Mouse (Mus musculus) left cerebral cortex, postnatal 14 days (tissue): Measurements from ENCODE around the gene Odf3l2. TPM values are rescaled to one million over a fixed set of nuclear protein-coding genes. Genes with fewer than 3 reads are reported as not detected.

ENCODE experiments used
- DNase-seq, 2 experiments: peaks; one replicate each; pipeline ENCODE4 v3.0.0; 2021 to 2022; ENCODE audit warnings: low spot score in 2 of 2, mixed read lengths in 1 of 2
- intact Hi-C: fragments of 180-260 bp; cut with DNase I; formaldehyde crosslinking; loops from one replicate; pipeline ENCODE4 v1.15.1; 2025
- long read RNA-seq, 2 experiments: library from polyadenylated mRNA; stranded (forward); transcript quantifications; one replicate each; pipeline ENCODE4 v2.0.0; 2021
- total RNA-seq, 2 experiments: library from RNA; stranded (reverse); gene quantifications; 2 replicates each; pipeline ENCODE4 v1.2.3; 2021

Gene Odf3l2
- total RNA-seq = under 1 TPM; 0.46 to 0.63 TPM
- long read RNA-seq, experiment 1 = 0 reads
- long read RNA-seq, experiment 2 = 0 reads

DNA sequence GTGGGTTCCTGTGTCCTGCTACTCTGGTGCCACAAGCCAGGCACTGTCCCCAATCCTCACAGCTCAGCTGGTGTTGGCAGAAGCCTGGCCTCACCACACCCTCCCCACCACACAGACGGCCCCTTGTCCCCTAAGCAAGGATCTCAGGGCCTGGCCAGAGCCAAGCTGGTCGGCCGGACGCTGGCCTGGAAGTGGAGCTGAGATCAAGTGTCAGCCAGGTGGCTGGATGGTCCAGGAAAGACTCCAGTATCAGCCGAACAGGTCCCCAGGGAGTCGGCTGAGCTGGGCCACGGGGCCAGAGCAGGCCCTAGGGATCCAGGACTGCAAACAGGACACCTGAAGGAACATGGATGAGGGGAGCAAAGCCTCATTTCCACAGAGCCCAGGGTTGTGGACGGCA lies at the start of gene Odf3l2:
Odf3l2 (minus strand) TSS at position 28 of the 400 bp plus-strand sequence.
- intact Hi-C loops = no loop called here
- DNase-seq = no peak

DNA sequence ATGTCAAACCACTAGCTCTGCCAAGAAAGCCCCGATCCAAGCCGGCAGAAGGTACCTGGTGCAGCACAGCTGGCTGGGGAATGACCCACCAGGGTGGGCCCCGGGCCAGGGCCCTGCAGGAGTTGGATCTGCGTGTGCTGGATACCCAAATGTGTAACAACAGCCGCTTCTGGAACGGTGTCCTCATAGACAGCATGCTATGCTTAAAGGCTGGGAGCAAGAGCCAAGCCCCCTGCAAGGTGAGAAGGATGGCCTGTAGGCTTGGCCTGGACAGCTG lies 48.8 kb upstream of the Odf3l2 start:
- intact Hi-C loops = no loop called here

DNA sequence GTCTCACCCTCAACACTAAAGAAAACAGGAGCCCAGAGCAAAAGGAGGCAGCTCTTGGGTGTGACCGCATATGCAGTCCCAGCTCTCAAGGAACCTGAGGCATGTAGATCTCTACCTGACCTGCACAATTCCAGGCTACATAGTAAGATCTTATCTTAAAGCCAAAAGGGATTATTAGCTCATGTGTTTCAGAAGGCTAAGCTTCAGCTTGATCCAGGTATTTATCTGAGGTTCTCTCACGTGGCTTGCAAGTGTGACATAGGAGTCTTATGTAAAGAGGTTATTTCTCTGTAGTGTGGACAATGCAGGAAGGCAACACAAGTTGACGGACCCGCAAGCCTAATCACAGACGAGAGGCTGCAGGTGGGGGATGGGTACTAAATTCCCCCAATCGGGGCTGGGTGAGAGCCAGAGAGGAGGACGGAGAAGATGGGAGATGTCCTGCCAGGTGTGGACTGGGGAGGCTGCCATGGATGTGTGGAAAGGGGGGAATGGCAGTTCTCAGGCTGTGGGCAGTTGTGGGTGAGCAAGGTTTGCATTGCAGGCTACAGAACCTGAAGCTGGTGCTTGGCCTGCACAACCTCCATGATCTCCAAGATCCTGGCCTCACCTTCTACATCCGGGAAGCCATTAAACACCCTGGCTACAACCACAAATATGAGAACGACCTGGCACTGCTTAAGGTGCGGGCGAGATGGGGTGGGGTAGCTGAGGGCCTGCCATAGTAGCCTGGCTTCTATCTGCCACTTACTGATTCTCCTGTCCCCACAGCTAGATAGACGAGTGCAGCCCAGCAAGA lies 48.2 kb upstream of the Odf3l2 start:
- no peak for DNase-seq
- intact Hi-C loops = no loop called here

More for the DNA sequence above, 48.8 kb upstream of the Odf3l2 start:
- DNase-seq = no peak

DNA sequence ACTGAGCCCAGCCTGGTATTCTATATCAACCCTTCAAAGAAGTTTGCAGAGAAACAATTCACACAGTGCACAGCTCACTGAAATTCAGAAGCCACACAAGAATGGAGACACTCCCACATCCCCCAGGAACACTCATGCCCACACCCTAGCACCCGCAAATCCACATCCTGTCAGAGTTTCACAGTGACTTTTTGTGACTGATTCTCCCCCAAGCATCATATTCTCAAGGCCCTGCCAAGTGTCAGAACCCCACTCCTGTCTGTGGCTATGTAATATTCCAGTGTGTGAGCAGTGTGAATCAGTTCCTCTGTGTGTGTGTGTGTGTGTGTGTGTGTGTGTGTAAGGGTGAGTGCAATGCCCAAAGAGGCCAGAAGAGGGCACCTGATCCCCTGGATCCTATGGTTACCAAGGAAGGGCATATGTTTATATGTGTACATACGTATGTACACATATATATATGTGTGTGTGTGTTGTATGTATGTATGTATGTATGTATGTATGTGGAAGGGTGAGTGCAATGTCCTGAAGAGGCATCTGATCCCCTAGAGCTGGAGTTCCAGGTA lies 46.5 kb upstream of the Odf3l2 start:
- intact Hi-C loops = no loop called here
- DNase-seq = no peak

DNA sequence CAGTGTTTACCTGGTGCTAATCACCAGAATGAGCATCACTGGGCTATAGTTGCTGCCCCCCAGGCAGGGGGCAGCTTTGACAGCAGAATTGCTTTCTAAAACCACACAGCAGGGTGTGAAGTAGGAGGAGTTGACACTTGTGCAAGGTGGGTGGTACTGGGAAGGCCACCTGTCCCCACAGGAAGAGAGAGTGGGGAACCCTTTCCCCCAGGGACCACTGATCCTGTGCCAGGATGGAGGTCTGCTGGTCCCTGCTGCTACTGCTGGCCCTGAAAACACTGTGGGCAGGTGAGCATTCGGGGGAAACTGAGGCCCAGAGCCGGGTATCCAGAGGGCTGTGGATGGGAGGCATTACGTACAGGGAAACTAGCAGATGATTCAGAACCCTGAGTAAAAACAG lies 43.6 kb upstream of the Odf3l2 start:
- intact Hi-C loops = no loop called here
- DNase-seq = no peak

DNA sequence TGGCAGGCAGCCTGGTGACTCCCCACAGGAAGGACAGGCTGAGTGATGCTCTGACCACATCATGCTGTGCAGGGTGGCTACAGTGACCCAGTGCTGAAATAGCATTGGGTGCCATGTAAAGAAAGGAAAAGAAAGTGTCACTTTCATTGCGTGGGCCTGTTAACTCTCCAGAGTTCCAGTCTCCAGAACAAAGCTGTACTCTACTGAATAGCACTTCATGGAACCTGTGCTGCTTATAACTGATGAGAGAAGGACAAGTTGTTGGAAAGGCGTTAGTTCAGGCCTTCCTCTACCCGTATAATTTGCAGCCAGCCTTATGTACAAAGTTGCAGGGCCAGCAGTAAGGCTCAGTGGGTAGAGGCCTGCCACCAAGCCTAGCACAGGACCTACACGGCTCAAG lies 43.2 kb upstream of the Odf3l2 start, which contains the start of gene Gzmm:
Gzmm (plus strand) TSS at position 301 of the 400 bp plus-strand sequence.
- DNase-seq = no peak
- intact Hi-C loops = no loop called here

DNA sequence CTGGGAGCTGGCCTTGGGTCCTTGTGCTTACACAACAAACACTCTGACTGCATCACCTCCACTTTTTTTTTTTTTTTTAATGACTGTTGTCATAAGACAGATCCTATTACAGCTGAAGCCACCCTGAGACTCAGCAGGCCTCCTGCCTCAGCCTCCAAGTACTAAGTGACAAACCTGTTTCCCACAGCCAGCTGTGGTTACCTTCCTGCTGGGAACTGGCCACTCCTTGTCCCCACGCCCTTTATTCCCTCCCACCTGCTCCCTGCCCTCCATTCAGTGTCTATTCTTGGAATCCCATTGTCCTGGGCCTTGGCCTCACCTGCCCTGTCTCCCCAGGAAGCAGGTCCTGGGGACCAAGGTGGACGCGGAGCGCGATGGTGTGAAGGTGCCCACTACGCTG lies 42.0 kb upstream of the Odf3l2 start:
- DNase-seq = no peak
- intact Hi-C loops = no loop called here

DNA sequence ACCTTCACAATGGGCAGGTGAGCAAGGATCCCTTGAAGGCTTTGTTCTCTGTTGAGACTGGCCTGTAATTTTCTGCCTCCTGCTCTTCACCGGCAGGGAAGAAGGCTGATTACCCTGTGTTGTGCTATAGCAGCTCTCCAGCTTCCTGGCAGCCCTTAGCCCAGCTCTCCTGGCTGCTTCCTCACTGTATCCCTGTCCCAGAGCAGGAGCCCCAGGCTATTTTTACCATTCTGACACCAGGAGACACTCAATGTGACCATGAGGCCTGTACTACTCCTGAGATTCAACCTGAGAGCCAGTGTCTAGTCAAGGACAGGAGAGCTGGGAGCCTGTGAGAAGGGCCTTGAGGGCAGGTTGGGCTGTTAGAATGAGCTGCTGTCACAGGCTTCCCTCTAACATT lies 41.2 kb upstream of the Odf3l2 start:
- DNase-seq = no peak
- intact Hi-C loops = no loop called here

DNA sequence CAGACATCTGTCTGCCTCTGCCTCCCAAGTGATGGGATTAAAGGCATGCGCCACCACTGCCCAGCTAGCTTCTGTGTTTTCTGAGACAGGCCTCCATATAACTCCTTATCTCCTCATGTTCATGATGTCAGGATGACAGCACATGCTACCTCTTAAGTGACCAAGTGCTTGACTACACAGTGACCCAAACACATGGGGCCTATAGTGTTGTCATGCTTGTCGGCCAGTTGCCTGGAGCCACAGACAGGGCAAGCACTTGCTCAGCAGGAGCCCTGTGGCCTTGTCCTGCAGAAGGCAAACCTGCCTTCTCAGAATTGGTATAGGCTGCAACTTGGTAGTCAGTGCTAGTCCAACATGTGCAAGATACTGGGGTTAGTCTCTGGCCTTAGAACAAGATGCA lies 40.7 kb upstream of the Odf3l2 start:
- intact Hi-C loops = no loop called here
- no peak for DNase-seq

DNA sequence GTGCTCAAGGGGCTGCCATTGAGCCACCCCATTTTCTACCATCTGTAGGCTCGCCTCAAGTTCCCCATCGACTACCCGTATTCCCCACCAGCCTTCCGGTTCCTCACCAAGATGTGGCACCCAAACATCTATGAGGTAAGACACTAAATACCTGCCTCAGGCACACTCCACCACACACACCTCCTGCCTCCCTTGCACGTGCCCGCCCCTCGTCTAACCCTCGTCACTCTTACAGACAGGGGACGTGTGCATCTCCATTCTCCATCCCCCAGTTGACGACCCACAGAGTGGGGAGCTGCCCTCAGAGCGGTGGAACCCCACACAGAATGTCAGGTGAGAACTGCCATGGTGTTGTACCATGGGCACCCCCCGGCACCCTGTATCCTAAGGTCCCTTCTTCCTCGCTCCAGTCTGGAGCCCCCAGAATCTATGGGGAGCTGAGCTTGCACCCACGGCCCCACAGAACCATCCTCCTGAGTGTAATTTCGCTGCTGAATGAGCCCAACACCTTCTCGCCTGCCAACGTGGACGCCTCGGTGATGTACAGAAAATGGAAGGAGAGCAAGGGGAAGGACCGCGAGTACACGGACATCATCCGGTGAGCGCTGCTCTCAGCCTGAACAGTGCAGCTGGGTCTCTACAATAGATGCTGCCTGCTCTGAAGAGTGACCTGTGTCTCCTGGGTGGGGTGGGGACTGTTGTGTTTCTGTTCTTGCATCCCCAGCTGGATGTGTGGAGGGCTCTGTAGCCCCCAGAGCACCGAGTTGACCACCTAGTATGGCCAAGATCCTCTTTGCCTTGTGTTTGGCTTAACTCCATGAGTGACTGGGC lies 39.4 kb upstream of the Odf3l2 start:
- DNase-seq = no peak
- intact Hi-C loops = no loop called here

DNA sequence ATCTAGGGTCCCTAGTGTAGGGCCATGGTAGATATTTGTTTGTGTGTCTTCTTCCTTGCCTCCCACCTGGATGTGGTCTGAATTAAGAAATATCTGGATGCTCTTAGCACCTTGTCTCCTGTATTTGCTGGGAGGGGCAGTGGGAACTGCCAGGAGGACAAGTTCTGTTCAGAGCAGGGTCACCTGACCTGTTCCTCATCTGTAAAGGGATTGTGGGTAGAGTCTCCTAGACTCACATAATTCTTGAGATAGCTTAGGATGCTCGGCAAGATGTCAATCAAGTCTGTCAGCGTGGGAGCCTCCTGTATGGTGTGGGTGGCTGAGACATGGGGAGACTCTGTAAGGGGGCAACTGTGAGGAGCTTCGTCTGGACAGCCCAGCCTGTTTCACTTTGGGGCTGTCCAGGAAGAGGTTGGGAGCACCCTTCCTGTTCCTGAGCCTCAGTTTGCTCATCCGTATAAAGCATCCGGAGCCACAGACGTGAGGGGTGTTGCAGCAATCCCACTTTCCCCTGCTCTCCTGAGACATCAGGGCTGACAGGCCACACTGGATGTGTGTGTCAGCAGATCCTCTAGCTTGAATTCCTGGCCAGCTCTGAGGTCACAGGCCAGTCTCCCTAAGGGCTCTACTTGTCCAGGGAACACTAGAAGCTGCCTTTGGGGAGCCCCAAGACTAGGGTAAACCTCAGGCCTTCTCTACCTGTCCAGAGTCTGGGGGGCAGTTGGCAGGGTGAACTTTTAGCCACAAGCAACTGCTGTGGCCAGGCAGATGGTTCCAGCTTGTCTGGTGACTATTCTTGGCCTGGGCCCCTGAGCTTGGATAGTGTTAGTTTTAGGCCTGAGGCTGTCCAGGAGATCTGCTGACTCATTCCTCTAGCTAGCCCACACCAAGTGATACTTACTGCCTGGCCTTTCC lies 38.4 kb upstream of the Odf3l2 start:
- no peak for DNase-seq
- intact Hi-C loops = no loop called here

DNA sequence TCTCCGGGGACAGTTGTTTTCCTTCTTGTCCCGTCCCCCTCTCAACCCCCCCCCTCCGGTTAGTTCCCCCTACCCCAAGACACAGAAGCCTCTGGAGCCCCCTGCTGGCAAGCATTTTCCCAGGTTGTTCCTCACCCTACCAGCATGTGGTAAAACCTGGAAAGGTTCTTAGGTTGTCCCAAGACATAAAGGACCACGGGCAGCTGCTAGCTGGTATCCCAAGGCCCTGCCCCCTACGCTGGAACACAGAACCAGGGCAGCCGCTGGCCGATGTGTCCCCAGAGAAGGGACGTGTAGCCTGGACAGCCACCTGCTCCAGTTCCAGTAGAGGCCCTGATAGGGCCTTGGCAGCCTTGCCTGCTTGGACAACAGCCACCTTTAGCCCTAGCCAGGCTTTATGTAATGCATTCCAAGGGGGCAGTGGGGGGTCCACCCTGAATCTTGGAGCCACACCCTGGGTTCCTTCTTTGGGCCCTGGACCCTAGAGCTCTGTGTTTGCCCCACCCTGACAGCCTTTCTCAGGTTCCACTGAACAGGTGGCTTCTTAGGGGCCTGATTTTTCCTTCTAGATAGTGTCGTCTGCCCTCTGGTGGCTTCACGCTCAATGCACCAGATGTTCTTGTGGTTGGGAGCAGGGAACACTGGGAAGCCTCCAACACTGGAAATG lies 37.5 kb upstream of the Odf3l2 start:
- peak; percentile 60 to 83 for DNase-seq
- intact Hi-C loops = no loop called here

DNA sequence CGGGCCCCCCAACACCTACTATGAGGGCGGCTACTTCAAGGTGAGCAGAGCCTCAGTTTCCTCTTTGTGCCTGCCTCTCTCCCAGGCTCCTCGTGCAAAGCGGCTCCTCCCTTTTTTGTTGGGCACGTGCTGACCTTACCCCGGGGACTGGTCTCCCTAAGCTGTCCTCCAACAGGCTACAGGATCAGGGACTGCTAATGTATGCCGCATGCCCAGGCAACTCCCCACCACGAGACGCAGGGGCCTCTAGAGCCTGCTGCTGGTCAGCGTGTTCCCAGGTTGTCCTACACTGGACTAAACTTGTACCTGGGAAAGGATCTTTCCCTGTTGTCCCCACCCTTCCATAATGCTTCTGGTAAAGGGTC lies 37.0 kb upstream of the Odf3l2 start:
- intact Hi-C loops = no loop called here
- no peak for DNase-seq

DNA sequence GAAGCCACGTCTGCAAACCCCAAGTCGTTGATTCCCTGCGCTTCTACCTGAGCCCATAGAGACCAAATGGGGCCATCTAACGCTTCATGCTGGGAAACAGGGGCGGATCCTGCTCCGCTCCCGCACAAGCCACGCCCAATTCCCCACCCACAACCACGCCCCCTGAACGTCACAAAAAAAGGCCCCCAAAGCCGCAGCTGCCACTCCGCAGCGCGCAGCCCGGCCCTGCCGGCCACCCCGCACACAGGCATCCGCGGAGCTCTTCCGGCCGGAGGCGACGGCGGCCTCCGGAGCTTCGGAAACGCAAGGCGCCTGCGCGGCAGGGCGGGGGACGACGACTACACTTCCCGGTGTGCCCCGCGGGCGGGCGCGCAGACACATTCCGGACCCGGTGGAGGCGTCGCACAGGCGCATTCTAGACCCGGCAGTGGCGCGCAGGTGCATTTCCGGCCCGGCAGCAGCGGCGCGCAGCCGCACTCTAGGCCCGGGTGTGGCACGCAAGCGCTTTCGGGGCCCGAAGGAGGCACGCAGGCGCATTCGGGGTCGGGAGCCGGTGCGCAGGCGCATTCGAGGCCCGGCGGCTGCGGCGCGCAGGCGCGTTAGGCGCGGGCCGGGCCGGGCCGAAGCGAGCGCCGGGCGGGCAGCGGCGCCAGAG lies 36.2 kb upstream of the Odf3l2 start, which contains the start of gene Cdc34:
Cdc34 (plus strand) TSS at position 605 of the 655 bp plus-strand sequence.
- intact Hi-C loops = no loop called here

DNA sequence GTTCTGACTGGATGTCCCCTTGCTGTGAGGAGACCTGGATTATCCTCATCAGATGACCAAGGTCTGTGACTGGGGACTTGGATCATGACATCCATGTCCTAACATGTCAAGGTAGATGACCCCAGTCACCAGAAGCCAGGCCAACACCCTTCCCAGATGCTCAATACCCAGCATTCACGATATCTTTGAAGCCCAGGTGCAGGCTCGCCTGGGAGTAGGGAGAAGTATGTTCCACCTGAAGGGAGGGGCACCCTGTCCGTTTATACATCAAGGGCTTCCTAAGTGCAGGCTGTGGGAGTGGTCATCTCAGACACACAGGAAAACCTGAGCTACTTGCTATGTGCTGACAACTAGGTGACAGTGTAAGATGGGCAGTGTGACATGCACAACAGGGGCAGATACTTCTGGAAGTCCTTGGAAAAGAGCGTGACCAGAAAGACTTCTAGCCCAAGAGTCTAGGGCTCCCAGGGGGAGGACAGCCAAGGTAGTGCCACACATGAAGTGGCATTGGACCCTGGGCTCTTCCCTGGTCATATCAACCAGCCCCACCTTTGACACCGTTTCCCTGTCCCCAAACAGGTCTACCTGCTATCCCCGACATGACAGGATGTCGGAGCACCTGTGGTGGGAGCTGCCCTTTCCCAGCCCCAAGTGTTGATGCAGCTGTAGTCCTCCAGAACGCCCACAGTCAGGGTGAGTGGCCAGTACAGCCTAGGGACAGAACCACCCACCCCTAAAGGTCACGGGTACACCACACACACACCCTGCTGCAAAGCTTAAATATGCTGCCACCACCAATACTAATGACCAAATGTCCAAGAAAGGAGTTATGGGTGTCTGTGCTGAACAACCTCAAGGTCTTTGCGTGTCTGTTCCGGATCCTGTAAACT lies 35.3 kb upstream of the Odf3l2 start:
- intact Hi-C loops = no loop called here
- DNase-seq = no peak

More for the DNA sequence above, 36.2 kb upstream of the Odf3l2 start, which contains the start of gene Cdc34:
- peak; percentile 99 to 100 for DNase-seq

DNA sequence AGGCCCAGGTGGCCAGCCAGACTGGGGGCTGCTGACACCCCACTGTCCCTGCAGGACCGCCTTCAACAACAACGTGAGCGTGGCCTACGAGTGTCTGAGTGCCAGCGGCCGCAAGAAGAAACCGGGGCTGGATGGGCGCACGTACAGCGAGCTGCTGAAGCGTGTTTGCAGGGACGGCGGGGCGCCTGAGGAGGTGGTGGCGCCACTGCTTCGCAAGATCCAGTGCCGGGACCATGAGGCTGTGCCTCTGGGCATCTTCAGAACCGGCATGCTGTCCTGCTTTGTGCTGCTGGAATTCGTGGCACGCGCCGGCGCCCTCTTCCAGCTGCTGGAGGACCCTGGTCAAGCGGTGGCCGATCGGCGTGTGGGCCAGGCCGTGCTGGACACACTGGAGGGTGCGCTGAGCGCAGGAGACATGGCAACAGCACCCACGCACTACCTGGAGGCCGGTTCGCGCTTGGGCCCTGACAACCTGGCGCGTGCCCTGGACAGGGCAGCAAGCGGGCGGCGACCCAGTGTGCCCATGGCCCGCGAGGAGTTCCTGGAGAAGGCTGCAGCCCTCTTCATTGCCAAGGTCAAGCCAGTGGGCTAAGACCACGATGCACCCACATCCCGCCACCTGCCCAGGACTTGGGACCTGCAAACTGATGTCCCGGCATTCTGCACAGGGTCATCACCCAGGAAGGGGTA lies 30.0 kb upstream of the Odf3l2 start:
- DNase-seq = no peak
- intact Hi-C loops = no loop called here

DNA sequence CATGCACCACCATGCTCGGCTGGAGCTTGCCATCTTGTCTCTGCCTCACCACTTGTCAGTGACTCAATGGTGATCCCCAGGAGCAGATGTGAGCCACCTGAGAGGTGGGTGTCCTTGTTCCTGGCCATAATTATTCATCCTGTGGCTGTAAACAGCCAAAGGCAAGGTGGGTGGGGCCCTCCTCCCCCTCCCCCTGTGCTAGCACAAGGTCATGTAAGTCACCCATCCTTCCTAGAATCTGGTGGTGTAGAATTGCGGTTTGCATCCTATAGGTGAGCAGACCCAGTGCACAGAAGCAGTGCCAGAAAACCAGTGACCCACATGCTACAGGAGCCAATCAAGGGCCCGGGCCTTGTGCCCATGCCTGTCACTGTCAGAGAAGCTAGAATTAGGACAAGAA lies 27.5 kb upstream of the Odf3l2 start:
- no peak for DNase-seq
- intact Hi-C loops = no loop called here
